Mouse (Mus musculus) thymus, postnatal 4 days (tissue): ENCODE data around the gene Msh4.
"Not testable (repeated sequence)": the region's sequence is repeated elsewhere in the genome, so short reads cannot be mapped to it uniquely, and the experiment has no call there.

Experiments
- DNase-seq: peaks from one replicate; pipeline ENCODE4 v3.0.0; 2021

Msh4 gene

DNA sequence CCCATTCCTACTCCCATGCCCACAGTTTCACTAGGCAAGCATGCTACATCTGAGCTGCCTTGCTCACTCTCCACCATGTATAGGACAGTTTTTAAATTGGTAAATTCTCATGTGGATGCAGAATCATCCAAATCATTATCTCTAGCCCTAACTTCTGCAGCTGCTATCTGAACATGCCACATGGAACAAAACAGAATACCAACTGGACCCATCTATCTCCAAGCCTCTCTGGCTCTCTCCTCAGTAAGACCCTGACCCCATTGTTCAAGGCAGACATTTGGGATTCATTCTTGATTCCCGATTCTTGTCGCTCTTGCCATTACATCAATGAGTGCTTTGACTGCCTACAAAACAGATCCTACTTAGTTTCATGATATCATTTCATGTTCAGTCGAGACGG is 59.8 kb downstream of the Msh4 start:
- no peak for DNase-seq

GRCm38 (mm10) chr3:153845500-153845899 is 60.4 kb downstream of the Msh4 start:
- no peak for DNase-seq

DNA sequence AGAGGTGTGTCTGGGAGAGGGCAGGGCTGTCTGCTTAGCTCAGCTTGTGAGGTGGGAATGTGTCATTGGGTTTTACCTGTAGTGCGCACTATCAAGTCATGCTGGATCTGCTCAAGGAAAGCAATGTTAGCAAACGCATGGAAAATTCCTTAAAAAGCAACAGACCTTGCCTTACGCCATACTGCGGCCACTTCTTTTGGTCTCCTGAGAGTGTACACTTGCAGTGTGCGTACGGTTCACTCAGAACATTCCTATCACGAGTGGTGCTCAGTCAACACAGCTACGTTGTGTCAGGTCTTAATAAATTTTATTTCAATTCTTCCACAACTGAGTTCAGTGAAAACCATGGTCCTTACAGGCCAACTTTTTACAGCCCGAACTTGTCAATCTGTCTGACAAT is 61.2 kb downstream of the Msh4 start:
- no peak for DNase-seq

- no peak for DNase-seq
Observed at GRCm38 (mm10) chr3:153844030-153844429, 61.9 kb downstream of the Msh4 start, which contains the start of gene Asb17. Gene Asb17, plus strand, starts transcription at chr3:153844209.

DNA sequence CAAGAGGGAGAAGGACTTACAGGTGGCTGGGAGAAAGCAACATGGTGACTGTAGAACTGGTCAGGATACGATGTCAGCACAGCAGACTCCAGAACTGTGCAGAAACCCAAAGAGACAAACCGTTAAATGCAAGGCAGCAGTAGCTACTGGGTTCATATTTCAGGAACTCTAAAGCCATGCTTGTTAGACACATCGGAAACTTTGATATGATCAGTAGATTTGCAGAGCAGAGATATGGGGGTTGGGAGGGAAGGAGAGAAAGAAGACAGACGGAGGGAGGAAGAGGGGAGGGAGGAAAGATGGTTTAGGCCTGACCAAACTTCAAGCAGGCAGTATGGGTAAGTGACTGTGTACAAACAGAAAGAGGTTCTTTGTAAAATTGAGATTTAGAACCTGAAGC is 68.3 kb downstream of the Msh4 start:
- DNase-seq = no peak

GRCm38 (mm10) chr3:153836316-153836715 is 69.6 kb downstream of the Msh4 start:
- DNase-seq = no peak

GRCm38 (mm10) chr3:153835455-153836086 is 70.4 kb downstream of the Msh4 start:
- DNase-seq = peak; percentile 80

GRCm38 (mm10) chr3:153834071-153834470 is 71.9 kb downstream of the Msh4 start:
- DNase-seq = no peak

- no peak for DNase-seq
Observed at GRCm38 (mm10) chr3:153832654-153832945, 73.3 kb downstream of the Msh4 start.

GRCm38 (mm10) chr3:153831873-153832653 is 73.9 kb downstream of the Msh4 start:
- no peak for DNase-seq

- peak; percentile 69 for DNase-seq
Observed at GRCm38 (mm10) chr3:153831014-153831872, 74.7 kb downstream of the Msh4 start.

DNA sequence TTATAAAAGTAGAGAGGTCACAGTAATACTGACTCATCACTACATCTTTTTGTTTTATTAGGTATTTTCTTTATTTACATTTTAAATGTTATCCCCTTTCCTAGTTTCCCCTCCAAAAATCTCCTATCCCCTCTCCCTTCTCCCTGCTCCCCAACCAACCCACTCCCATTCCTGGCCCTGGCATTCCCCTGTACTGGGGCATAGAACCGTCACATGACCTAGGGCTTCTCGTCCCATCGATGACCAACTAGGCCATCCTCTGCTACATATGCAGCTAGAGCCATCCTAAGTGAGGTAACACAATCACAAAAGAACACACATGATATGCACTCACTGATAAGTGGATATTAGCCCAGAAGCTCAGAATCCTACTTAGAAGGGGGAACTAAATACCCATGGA is 76.2 kb downstream of the Msh4 start:
- DNase-seq = not testable (repeated sequence)

GRCm38 (mm10) chr3:153826616-153827015 is 79.3 kb downstream of the Msh4 start:
- no peak for DNase-seq

DNA sequence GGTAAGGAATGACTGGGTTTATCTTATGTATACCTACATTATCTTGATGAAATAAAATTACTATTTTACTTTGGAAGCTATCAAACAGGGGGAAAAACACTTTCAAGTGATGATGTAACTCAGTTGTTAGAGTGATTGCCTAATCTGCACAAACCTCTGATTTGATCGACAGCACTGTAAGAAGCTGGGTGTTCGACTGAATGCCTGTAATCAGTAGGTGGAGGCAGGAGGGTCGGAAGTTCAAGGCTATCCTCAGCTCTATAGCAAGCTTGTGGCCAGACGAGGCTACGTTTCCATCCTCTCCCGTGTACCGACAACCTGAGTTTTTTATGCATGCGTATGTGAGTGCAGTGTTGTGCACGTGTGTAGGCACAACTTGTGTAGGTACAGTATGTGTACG is 80.7 kb downstream of the Msh4 start:
- DNase-seq = no peak

DNA sequence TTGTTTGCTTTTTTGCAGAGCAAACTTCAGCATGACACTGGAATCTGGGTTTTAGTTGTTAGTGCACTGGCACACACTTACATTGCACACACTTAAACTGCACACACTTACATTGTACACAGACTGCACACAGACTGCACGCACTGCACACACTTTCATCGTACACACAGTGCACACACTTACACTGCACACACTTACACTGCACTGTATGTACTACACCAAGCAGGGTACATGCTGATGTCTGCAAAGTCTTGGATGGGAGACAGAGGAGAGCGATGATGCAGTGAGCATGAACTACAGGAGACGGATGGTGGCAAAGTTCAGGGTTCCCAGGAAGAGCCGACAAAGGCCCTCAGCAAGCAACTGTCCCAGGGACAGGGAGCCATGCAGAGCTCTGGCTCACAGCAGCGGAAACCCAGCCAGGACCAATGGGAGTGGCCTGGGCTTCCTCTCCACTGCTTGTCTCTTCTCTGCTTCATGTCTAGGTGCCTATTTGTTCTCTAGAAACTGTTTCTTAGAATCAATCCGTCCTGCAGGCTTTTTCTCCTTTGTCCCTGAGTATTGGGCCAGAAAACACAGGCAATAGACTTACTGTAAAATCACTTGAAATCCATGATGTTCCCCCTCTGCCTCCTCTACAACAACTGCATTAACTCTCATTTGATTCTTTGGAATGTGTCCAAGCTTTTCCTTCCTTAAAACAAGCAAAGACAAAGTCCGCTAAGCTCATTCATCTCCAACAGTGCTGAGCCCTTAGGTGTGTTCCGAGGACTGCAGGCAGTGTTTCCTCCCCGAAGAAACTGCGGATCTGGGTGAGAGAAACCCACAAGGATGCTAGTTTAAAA is 82.0 kb downstream of the Msh4 start:
- DNase-seq = no peak

DNA sequence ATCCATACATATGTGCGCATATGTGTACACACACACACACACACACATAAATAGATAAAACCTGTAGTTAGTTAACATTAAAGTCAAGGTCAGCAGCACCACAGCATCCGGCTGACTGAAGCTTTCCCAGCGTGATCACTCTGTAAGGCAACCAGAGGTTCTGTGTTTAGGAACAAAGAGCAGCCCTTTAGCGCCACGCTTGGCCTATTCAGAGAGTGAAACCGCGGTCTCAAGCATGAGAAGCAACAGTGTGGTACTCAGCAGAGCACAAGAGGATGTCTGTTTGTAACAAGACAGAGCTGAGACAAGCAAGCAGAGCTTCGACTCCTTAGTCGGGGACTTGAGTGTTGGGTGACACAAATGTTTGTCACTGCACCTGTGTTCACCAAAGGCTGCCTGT is 86.5 kb downstream of the Msh4 start:
- DNase-seq = no peak

DNA sequence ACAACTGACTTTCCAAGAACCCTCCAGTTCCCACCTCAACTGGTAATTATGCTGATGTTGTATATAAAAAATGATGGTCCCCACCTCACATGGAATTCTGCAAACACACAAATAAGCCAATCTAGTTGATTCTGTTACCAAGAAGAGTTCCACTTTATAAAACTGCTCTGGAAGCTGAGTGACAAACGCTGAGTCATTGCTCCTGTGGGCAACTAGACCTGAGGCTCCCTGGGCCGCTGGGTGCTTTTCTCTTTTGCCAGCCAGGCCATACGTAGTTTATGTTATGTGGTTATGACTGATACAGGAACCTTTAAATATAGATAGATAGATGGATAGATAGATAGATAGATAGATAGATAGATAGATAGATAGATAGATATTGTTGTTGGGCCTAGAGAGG is 87.2 kb downstream of the Msh4 start:
- no peak for DNase-seq

DNA sequence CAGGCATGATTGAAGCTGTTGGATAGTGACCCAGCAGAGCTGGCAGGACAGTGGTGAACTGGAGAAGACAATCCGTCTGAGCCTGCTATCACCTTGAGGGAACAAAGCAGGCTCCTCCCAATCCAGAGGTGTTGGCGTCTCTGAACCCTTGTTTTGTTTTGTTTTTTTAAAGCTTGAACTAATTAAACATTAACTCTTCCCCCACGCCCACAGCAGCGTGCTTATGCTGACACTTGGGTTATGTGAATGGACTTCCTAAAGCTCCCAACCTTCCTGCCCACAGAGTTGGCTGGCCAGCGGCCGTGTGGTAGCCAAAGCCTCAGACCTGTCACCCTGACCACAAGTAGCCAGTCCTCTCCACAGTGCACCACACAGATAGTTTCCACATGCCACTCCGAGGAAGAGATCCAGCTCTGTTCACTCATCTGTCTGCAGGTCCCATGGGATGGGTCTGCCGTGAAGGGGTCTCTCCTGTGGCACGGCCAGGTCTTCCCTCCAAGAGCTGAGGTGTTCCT is 88.5 kb downstream of the Msh4 start:
- DNase-seq = no peak

DNA sequence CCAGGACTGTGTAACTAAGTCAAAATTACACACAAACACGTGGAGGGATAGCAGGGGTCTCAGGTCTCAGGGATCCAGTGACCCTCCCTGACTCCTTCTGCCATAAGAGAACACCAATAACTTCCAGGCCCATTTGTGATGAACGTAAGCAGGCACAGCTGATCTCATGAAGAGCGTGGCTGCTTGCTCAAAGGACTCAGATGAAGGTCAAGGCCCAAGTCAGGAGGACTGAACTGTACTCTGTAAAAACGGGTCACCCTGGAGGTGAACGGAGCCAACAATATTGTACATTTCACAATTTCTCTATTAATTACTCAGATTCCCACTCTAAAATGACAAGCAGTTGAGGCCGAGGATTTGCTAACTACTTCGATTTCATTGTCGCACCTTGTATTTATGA is 91.9 kb downstream of the Msh4 start:
- DNase-seq = no peak

DNA sequence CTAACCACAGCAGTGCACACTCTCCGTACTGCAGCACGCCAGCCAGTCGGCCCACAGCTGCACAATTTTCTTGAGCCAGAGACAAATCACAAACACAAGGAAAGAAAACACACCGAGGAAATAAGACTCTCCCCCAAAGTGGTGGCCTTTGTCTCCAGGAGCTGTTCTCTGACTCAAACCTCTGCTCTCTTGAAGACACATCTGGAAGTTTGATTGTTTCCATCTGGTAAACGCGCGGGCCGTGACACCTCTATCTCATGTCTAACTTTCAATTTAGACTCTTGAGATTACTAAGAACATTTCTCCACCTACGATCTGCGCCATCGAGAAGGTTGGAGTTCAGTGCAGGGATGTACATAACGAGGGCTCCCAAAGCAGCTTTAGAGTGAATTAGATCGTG is 97.5 kb downstream of the Msh4 start:
- DNase-seq = no peak

GRCm38 (mm10) chr3:153807444-153808149 is 98.3 kb downstream of the Msh4 start:
- no peak for DNase-seq
